Mouse (Mus musculus): Measurements from ENCODE around the gene Rab40c.

- TF ChIP-seq EP300 (IDR thresholded peaks at IDR 0.05; ENCODE audit: low read depth) = no peak
- TF ChIP-seq CTCF (IDR thresholded peaks at IDR 0.05; ENCODE audit: low read depth) = no peak
These were observed 31.2 kb upstream of the Rab40c start for GRCm38 (mm10) chr17:25950706-25951105.
